Mouse (Mus musculus) myocyte (in vitro differentiated cells): Measurements from ENCODE around the gene Serpinb7.

Experiments used
- E2F4 ChIP-seq: IDR thresholded peaks from one replicate; pipeline ENCODE4 v1.6.1; 2011; ENCODE audit warnings: mild to moderate bottlenecking, control low read depth, moderate library complexity; ENCODE audit not compliant: insufficient read depth
- POLR2A ChIP-seq: IDR thresholded peaks from one replicate; pipeline ENCODE4 v1.6.1; 2011; ENCODE audit warnings: low read depth, mild to moderate bottlenecking, control low read depth, moderate library complexity; ENCODE audit not compliant: insufficient read length
- USF1 ChIP-seq: IDR thresholded peaks from one replicate; pipeline ENCODE4 v1.6.1; 2011; ENCODE audit warnings: low read depth, mild to moderate bottlenecking, control low read depth, moderate library complexity

DNA sequence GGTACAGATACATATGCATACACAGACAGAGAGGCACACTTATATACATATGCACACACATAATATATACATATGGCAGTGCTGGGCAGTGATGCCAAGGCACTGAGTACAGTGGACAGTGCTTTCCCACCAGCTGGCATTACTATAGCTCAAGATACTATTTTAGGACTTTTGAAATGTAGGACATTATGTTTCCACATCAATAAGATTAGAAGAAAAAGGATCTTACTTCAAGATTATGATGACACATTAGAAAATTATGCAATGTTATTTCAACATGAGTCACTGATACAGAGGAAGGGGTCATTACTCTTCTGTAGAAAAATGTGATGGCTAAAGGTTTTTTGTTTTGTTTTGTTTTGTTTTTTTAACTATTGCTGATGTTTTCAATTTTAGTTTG, 102.6 kb downstream of the Serpinb7 start:
- no peak for TF ChIP-seq USF1
- TF ChIP-seq POLR2A: no peak
- TF ChIP-seq E2F4: no peak
